Mouse (Mus musculus) bone marrow macrophage, adult 2 months (primary cell): ENCODE data around the gene Acvr1. TPM values are rescaled to one million over a fixed set of nuclear protein-coding genes. Genes with fewer than 3 reads are reported as not detected.

Experiments
- H3K27ac ChIP-seq: 2 replicates; pipeline ENCODE4 v1.5.1; 2012; ENCODE audit warnings: low read depth, low read length; ENCODE audit not compliant: insufficient read depth
- H3K4me1 ChIP-seq: 2 replicates; pipeline ENCODE4 v1.6.1; 2012; ENCODE audit warnings: low read length; ENCODE audit not compliant: control insufficient read depth, insufficient read depth
- H3K4me3 ChIP-seq: 2 replicates; pipeline ENCODE4 v1.5.1; 2012; ENCODE audit warnings: mild to moderate bottlenecking, low read length, moderate library complexity; ENCODE audit not compliant: insufficient read depth
- CTCF ChIP-seq: IDR thresholded peaks from 2 replicates; pipeline ENCODE4 v1.5.1; 2012; ENCODE audit warnings: low read depth, mild to moderate bottlenecking, low read length, moderate library complexity
- POLR2A ChIP-seq: IDR thresholded peaks from 2 replicates; pipeline ENCODE4 v1.6.1; 2012; ENCODE audit warnings: mild to moderate bottlenecking, low read depth, low read length, borderline replicate concordance
- polyA plus RNA-seq: library from polyadenylated mRNA; stranded (reverse); fragments of >200 nt; gene quantifications from 2 replicates; pipeline ENCODE4 v1.2.4, GENCODE M21; 2012; ENCODE audit not compliant: missing spikeins, insufficient read depth, insufficient read length

Acvr1 gene
- polyA plus RNA-seq, 1 experiment = 11.2 TPM

GRCm38 (mm10) chr2:58523894-58524293, 43.1 kb downstream of the Acvr1 start:
- TF ChIP-seq CTCF (no peak), POLR2A (no peak)
- Histone ChIP-seq H3K4me3 (no peak overlapping the region), H3K27ac (no peak overlapping the region), H3K4me1 (no peaks in the 10 kb centered on the region)

- Histone ChIP-seq H3K27ac (no peak overlapping the region), H3K4me3 (no peak overlapping the region), H3K4me1 (no peaks in the 10 kb centered on the region)
- TF ChIP-seq POLR2A (no peak), CTCF (no peak)
Observed at GRCm38 (mm10) chr2:58523097-58523496, 43.9 kb downstream of the Acvr1 start.

- no peak overlapping the region for H3K4me3 ChIP-seq
- H3K4me1 ChIP-seq = no peaks in the 10 kb centered on the region
- H3K27ac ChIP-seq = no peak overlapping the region
- TF ChIP-seq CTCF (no peak), POLR2A (no peak)
Observed at GRCm38 (mm10) chr2:58521621-58522020, 45.3 kb downstream of the Acvr1 start.

- H3K4me1 ChIP-seq = no peaks in the 10 kb centered on the region
- no peak overlapping the region for H3K4me3 ChIP-seq
- no peak overlapping the region for H3K27ac ChIP-seq
- TF ChIP-seq POLR2A (no peak), CTCF (no peak)
Observed at GRCm38 (mm10) chr2:58520727-58521126, 46.2 kb downstream of the Acvr1 start.

- no peak overlapping the region for H3K27ac ChIP-seq
- no peak for TF ChIP-seq CTCF
- no peak for TF ChIP-seq POLR2A
- H3K4me1 ChIP-seq = no peaks in the 10 kb centered on the region
- no peak overlapping the region for H3K4me3 ChIP-seq
Observed at GRCm38 (mm10) chr2:58518517-58518916, 48.4 kb downstream of the Acvr1 start.

GRCm38 (mm10) chr2:58516920-58517319, 50.0 kb downstream of the Acvr1 start:
- no peaks in the 10 kb centered on the region for H3K4me1 ChIP-seq
- TF ChIP-seq CTCF = no peak
- TF ChIP-seq POLR2A = no peak

GRCm38 (mm10) chr2:58516000-58516399, 51.0 kb downstream of the Acvr1 start:
- H3K27ac ChIP-seq = no peak overlapping the region
- H3K4me1 ChIP-seq = no peaks in the 10 kb centered on the region
- TF ChIP-seq CTCF = no peak
- no peak for TF ChIP-seq POLR2A
- H3K4me3 ChIP-seq = no peak overlapping the region

More at GRCm38 (mm10) chr2:58516920-58517319, 50.0 kb downstream of the Acvr1 start:
- no peak overlapping the region for H3K27ac ChIP-seq
- H3K4me3 ChIP-seq = no peak overlapping the region

GRCm38 (mm10) chr2:58514489-58514888, 52.5 kb downstream of the Acvr1 start:
- no peak for TF ChIP-seq CTCF
- Histone ChIP-seq H3K27ac (no peak overlapping the region), H3K4me3 (no peak overlapping the region), H3K4me1 (no peaks in the 10 kb centered on the region)

GRCm38 (mm10) chr2:58513212-58513611, 53.7 kb downstream of the Acvr1 start:
- no peak for TF ChIP-seq POLR2A
- no peak for TF ChIP-seq CTCF
- no peak overlapping the region for H3K4me3 ChIP-seq
- H3K27ac ChIP-seq = no peak overlapping the region
- no peaks in the 10 kb centered on the region for H3K4me1 ChIP-seq

- TF ChIP-seq CTCF (no peak), POLR2A (no peak)
- Histone ChIP-seq H3K4me1 (peaks cover 2% of the 10 kb centered on the region), H3K4me3 (no peak overlapping the region), H3K27ac (no peak overlapping the region)
Observed at GRCm38 (mm10) chr2:58510192-58510591, 56.8 kb downstream of the Acvr1 start.
